Mouse (Mus musculus) kidney, adult 18-20 months (tissue): ENCODE data around the gene Tgfb1.
"Not testable (repeated sequence)": the region's sequence is repeated elsewhere in the genome, so short reads cannot be mapped to it uniquely, and the experiment has no call there.

Experiments used
- DNase-seq: peaks from one replicate; pipeline ENCODE4 v3.0.0; 2021

The Tgfb1 gene

GRCm38 (mm10) chr7:25707581-25708292 is 20.9 kb downstream of the Tgfb1 start:
- DNase-seq, result peak; percentile 40

GRCm38 (mm10) chr7:25709961-25710360 is 23.2 kb downstream of the Tgfb1 start:
- no peak for DNase-seq

- no peak for DNase-seq
Measured at GRCm38 (mm10) chr7:25710519-25711130, 23.8 kb downstream of the Tgfb1 start.

GRCm38 (mm10) chr7:25711165-25711564 is 24.4 kb downstream of the Tgfb1 start:
- no peak for DNase-seq

DNA sequence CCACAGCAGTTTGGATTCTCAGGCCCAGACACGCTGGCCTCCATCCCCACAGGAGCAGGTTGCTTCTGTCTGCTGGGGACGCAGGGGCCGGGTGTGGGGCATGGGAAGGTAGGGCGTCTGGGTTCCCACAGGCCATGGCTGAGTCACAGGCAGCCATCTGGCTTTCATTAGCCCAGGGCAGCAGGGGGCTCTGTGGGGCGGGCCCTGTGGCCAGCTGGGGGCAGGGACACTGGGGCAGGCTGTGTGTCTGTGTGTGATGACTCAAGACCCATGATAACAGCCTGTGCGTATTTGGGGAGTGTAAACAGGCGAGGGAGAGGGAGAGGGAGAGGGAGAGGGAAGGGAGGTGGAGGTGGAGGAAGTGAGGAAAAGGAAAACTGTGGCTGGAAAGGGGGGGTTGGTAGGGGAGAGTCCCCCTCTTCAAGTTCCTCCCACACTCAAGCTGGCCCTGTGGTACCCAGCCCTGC is 25.0 kb downstream of the Tgfb1 start:
- no peak for DNase-seq

- no peak for DNase-seq
Measured at GRCm38 (mm10) chr7:25712801-25713200, 26.0 kb downstream of the Tgfb1 start.

- DNase-seq, result no peak
Measured at GRCm38 (mm10) chr7:25714581-25714980, 27.8 kb downstream of the Tgfb1 start.

DNA sequence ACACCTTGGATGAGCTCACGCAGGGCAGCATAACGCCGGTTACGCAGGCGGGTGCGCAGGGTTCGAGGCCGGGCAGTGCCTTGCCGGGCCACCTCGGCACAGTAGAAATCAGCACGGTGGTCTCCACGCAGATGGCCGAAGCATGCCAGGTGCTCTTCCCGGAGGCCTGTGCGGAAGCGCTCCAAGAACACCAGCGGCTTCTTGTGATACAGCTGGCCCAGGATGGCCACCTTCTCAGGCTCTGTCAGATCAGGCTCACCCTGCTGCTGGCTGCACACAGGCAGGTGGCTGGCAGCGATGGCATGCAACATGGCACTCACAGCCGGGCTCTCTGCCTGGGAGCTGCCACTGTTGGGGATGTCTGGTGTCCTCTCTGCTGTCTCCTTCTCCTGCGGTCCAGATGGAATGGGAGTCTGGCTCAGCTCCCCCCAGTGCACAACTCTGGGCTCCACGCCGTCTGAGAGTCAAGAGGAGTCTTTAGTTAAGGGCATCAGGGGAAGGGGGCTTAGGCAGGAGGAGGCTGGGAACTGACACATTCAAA is 29.0 kb downstream of the Tgfb1 start:
- no peak for DNase-seq

DNA sequence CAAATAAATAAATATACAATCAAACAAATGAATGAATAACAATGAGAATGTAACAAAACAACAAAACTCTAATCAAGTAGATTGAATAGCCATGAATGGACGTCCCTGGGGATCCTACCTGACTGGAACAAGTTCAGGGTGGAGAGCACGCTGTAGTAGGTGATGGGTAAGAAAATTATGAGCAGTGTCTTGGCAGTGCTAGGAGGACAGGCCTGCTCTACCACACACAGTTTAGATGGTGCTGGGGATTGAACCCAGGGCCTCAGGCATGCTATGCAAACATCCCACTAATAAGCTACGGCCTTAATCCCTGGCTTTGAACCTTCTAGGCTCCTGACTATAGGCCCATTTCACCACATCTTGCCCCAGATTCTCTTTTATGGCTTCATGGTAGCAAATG is 30.7 kb downstream of the Tgfb1 start:
- DNase-seq, result no peak

DNA sequence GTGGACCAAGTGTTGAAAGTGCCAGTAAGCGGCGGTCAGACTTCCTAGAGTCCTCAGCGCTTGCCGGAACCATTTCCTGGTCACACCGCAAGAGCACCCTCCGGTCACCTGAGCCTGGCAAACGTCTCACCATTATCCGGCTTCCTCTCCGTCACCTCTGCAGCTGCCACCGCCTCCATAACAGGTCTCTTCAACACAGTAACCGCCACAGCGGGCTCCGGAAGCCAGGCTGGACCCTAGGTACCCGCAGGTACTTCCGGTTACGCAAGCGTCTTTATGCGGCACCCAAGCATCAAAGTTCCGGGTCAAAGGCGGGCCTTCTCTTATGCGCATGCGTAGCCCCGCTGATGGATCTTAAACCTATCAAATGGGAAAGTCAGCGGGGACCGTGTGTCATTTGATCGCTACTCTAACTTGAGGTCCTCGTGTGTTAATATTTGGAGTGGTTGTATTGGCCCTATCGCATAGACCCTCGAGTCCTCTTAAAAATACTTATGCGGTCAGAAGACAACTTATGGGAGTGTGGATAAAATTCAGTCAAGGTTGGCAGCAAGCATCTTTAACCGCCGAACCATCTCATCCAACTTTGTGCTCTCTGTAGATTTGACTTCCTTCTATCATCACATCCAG is 32.1 kb downstream of the Tgfb1 start, which contains the start of gene Ccdc97:
Gene Ccdc97 (minus strand): TSS at position 301 of the 630 bp plus-strand sequence.
- peak; percentile 96 for DNase-seq

DNA sequence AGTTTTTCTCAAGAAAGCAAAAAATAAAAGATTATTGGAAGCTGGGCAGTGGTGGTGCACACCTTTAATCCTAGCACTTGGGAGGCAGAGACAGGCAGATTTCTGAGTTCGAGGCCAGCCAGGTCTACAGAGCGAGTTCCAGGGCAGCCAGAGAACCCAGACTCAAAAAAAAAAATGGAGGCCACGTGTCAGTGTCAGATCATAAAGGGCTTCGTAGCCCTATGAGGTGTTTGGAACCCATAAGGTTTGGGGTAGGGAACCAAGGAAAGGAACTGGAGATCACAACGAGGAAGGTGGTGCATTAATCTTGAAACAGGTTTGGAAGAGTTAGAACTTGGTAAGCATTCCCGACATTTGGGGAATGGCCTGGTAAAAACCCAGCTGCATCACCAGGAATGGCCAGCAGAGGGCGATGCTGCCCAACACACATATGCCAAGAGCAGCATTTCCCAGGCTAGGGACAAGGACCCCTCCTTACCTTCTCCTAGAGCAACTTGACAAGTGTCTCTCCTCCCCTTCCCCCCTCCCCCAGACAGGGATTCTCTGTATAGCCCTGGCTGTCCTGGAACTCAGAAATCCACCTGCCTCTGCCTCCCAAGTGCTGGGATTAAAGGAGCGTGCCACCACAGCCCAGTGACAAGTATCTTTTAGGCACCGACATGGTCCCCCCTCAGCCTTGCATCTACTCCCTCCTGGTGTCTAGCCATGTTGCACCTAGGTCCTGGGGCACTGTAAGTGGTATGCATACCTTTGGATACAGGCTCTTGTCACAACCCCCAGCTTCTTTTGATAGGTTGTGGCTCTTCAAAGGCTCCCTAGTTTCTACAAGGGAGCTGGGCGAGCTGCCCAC is 33.2 kb downstream of the Tgfb1 start:
- DNase-seq, result peak; percentile 86

GRCm38 (mm10) chr7:25720760-25721159 is 34.0 kb downstream of the Tgfb1 start:
- no peak for DNase-seq

GRCm38 (mm10) chr7:25721776-25722175 is 35.0 kb downstream of the Tgfb1 start:
- not testable (repeated sequence) for DNase-seq

DNA sequence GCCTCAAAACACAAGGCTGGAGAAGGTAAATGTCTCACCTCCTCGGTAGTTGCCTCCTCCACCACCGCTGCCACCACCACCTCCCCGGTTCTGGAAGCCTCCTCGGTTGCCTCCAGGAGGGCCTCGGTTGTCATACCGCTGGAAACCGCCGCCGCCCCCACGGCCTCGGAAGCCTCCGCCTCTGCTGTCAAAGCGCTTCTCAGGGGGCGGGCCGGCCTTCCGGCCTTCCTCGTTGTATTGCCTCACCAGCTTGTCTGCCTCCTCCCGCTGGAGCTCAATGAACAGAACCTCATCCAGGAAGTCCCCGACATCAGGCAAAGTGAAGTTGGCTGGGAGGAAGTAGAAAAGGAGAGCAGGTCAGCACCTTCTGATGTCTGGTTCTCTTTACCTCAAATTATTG is 39.1 kb downstream of the Tgfb1 start:
- no peak for DNase-seq

GRCm38 (mm10) chr7:25727800-25728199 is 41.0 kb downstream of the Tgfb1 start:
- no peak for DNase-seq

DNA sequence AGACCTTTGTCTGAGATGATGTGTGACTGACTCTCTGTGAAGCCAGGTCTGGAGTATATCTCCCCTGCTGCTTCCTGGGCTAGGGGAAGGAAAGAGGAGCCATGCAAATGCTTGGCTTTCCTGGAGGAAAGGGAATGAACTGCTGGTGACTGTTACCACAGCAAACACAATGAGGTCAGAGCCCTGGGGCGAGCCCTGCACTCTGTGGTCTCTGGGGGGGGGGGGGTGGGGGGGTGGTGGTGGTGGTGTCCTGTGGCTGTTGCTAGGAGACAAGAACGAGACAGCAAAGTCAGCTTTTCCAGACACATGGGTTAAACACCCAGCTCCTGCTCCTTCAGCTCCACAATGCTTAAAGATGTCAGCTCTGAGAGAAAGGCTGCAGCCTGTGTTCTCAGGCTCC is 42.6 kb downstream of the Tgfb1 start:
- DNase-seq, result no peak

- no peak for DNase-seq
Measured at GRCm38 (mm10) chr7:25729862-25730261, 43.1 kb downstream of the Tgfb1 start.

- DNase-seq, result no peak
Measured at GRCm38 (mm10) chr7:25731294-25732055, 44.7 kb downstream of the Tgfb1 start.

GRCm38 (mm10) chr7:25734991-25735390 is 48.2 kb downstream of the Tgfb1 start:
- no peak for DNase-seq

DNA sequence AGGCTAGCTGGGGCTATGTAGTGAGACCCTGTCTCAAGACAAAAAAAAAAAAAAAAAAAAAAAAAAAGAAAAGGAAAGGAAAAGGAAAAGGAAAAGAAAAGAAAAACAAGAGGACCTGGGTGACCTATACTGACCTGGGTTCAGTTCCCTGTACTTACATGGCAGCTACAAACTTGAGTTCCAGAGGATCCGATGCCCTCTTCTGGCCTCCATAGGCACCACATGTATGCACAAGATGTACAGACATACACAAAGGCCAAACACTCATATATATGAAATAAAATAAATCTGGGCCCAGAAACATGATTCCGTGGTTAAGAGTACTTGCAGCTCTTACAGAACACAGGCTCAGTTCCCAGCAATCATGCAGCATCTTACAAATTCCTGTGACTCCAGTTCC is 50.1 kb downstream of the Tgfb1 start:
- DNase-seq, result no peak

GRCm38 (mm10) chr7:25738277-25738676 is 51.5 kb downstream of the Tgfb1 start:
- DNase-seq, result no peak

- no peak for DNase-seq
Measured at GRCm38 (mm10) chr7:25746844-25747243, 60.0 kb downstream of the Tgfb1 start.
